ENCODE assay signal across 9 mouse cellular contexts in genomic region chr3:52033857-52034588, GRCm38 (mm10).
DNase-seq lines count a peak whose midpoint lies in the region; ATAC-seq lines count a peak whose summit lies in the region.
"Had no signal": no experiment of that assay in that cellular context is flagged by ENCODE, and none has a peak within 500 bp of the region (broad histone marks: within the 10 kb centered on the region; RNA-seq: fewer than 3 reads in every experiment).

No protein-coding gene starts in this region.

- peak; percentile 50 for DNase-seq in heart, adult 11 months
- no peak for DNase-seq in heart, postnatal 4 days
- no peak for DNase-seq in lung, adult 18-20 months
- DNase-seq in cerebellum, postnatal 14 days: no peak
- no peak for DNase-seq in gastrocnemius, adult 18-20 months (ENCODE audit: low spot score)
- DNase-seq: right cerebral cortex, postnatal 4 days had no signal

- WGBS in lung, embryonic 16.5 days: 22% methylated on average over 14 of the region's 14 CpGs
- WGBS in kidney, embryonic 15.5 days: 9% methylated on average over 14 of the region's 14 CpGs
- WGBS in neural tube, embryonic 12.5 days: 15% methylated on average over 14 of the region's 14 CpGs

- H3K27ac ChIP-seq in lung, embryonic 16.5 days (ENCODE audit: low read length): peak overlapping the region; percentile 19
- peak overlapping the region; percentile 85 for H3K27ac ChIP-seq in kidney, embryonic 15.5 days
- no peak overlapping the region for H3K27ac ChIP-seq in neural tube, embryonic 12.5 days

- no peaks in the 10 kb centered on the region for H3K36me3 ChIP-seq in lung, embryonic 16.5 days (ENCODE audit: control insufficient read depth, insufficient read depth, low read length)
- no peaks in the 10 kb centered on the region for H3K36me3 ChIP-seq in kidney, embryonic 15.5 days
- no peaks in the 10 kb centered on the region for H3K36me3 ChIP-seq in neural tube, embryonic 12.5 days

- H3K4me3 ChIP-seq in lung, embryonic 16.5 days (ENCODE audit: low read length): no peak overlapping the region
- no peak overlapping the region for H3K4me3 ChIP-seq in kidney, embryonic 15.5 days (replicated peaks)
- no peak overlapping the region for H3K4me3 ChIP-seq in neural tube, embryonic 12.5 days

- peaks cover 38% of the 10 kb centered on the region for H3K4me1 ChIP-seq in lung, embryonic 16.5 days (replicated peaks; ENCODE audit: control insufficient read depth, insufficient read depth, low read length)
- peaks cover 71% of the 10 kb centered on the region for H3K4me1 ChIP-seq in kidney, embryonic 15.5 days
- peaks cover 27% of the 10 kb centered on the region for H3K4me1 ChIP-seq in neural tube, embryonic 12.5 days

- no peaks in the 10 kb centered on the region for H3K9me3 ChIP-seq in lung, embryonic 16.5 days (ENCODE audit: control insufficient read depth, low read length)
- no peaks in the 10 kb centered on the region for H3K9me3 ChIP-seq in kidney, embryonic 15.5 days (replicated peaks)
- H3K9me3 ChIP-seq in neural tube, embryonic 12.5 days: no peaks in the 10 kb centered on the region

- H3K27me3 ChIP-seq in lung, embryonic 16.5 days (ENCODE audit: control insufficient read depth, insufficient read depth, low read depth, low read length): no peaks in the 10 kb centered on the region
- no peaks in the 10 kb centered on the region for H3K27me3 ChIP-seq in kidney, embryonic 15.5 days
- no peaks in the 10 kb centered on the region for H3K27me3 ChIP-seq in neural tube, embryonic 12.5 days (replicated peaks)

- peak overlapping the region; percentile 27; the same call in 1 of the 2 replicates for H3K9ac ChIP-seq in lung, embryonic 16.5 days (ENCODE audit: low read length)
- no peak overlapping the region for H3K9ac ChIP-seq in kidney, embryonic 15.5 days
- no peak overlapping the region for H3K9ac ChIP-seq in neural tube, embryonic 12.5 days

- H3K4me2 ChIP-seq in lung, embryonic 16.5 days (ENCODE audit: low read depth, low read length): peak overlapping the region; percentile 5; the same call in 1 of the 2 replicates
- peak overlapping the region; percentile 22 for H3K4me2 ChIP-seq in kidney, embryonic 15.5 days
- H3K4me2 ChIP-seq in neural tube, embryonic 12.5 days (replicated peaks): peak overlapping the region; percentile 22; the same call in 1 of the 2 replicates

- ATAC-seq in lung, embryonic 16.5 days (ENCODE audit: low read depth): no peak
- peak; percentile 76 for ATAC-seq in kidney, embryonic 15.5 days (replicated peaks; ENCODE audit: low FRiP score)
- ATAC-seq in neural tube, embryonic 12.5 days (ENCODE audit: low FRiP score, low read depth): no peak
